In genomic region chrX:43317801-43318520, GRCm38 (mm10) we compare ENCODE assay signal across 22 mouse cellular contexts.
DNase-seq lines count a peak whose midpoint lies in the region; ATAC-seq and TF ChIP-seq lines count a peak whose summit lies in the region.
"Had no signal": no experiment of that assay in that cellular context is flagged by ENCODE, and none has a peak within 500 bp of the region (broad histone marks: within the 10 kb centered on the region; RNA-seq: fewer than 3 reads in every experiment).

No protein-coding gene starts in this region.

- no peak overlapping the region for H3K4me3 ChIP-seq in layer of hippocampus, adult 2 months
- H3K4me3 ChIP-seq: limb, embryonic 10.5 days; liver, embryonic 12.5 days; lung, embryonic 15.5 days; midbrain, embryonic 13.5 days; myocyte had no signal

- peak; percentile 83; the same call in 1 of the 2 replicates for ATAC-seq in cerebellum, adult (ENCODE audit: insufficient number of reproducible peaks, low FRiP score, low TSS enrichment)
- ATAC-seq: CD4-positive, CD25-positive, alpha-beta regulatory T cell, adult 4 months; inflammation-experienced regulatory T-cells, adult 6 months; liver, embryonic 12.5 days; midbrain, embryonic 13.5 days had no signal

- TF ChIP-seq CTCF in layer of hippocampus, adult 2 months (conservative IDR thresholded peaks at IDR 0.05), result no peak

- no peak for DNase-seq in cerebellum, postnatal 4 days (ENCODE audit: low spot score in 2 of 2)
- DNase-seq in layer of hippocampus, adult 2 months (ENCODE audit: low spot score in 2 of 2), result peak; percentile 4 to 12
- no peak for DNase-seq in layer of hippocampus, adult 8-10 months (ENCODE audit: low spot score in 2 of 2)
- DNase-seq in cerebellum, adult 9-11 months, result peak; percentile 64
- no peak for DNase-seq in embryo, embryonic 11 days
- DNase-seq in gastrocnemius, postnatal 25 days, result no peak
- no peak for DNase-seq in left cerebral cortex, adult 9 months (ENCODE audit: low spot score in 2 of 2)
- DNase-seq: adrenal gland, adult 2 months; heart, adult 18-20 months; heart, postnatal 4 days; kidney, adult 8-10 months; kidney, postnatal 36 days; spleen, adult 18-20 months; thymus, adult 2 months had no signal

- H3K27ac ChIP-seq in layer of hippocampus, adult 2 months, result no peak overlapping the region
- H3K27ac ChIP-seq: limb, embryonic 10.5 days; liver, embryonic 12.5 days; lung, embryonic 15.5 days; midbrain, embryonic 13.5 days had no signal

Comparison
In these comparisons a context has a peak if more than half of its experiments do, and no peak if none do; other contexts are left out.
1. DNase-seq: peak in layer of hippocampus, adult 2 months (2 of 2) and cerebellum, adult 9-11 months (single experiment); none in cerebellum, postnatal 4 days (0 of 2), layer of hippocampus, adult 8-10 months (0 of 2), embryo, embryonic 11 days (single experiment), gastrocnemius, postnatal 25 days (single experiment) and left cerebral cortex, adult 9 months (0 of 2).